Mouse (Mus musculus) intestine, embryonic 16.5 days (tissue): ENCODE results near the gene Awat1. TPM values are rescaled to one million over a fixed set of nuclear protein-coding genes. Genes with fewer than 3 reads are reported as not detected.

Source experiments
- ATAC-seq: fragments of 200-750 bp; cut with Nextera tagmentation; 2 replicates; pipeline ENCODE4 v1.8.0; 2017; ENCODE audit warnings: moderate TSS enrichment, moderate library complexity
- H3K27ac ChIP-seq: fragments of 300-500 bp; sonication (generic); 2 replicates; pipeline ENCODE4 v1.5.1; 2014; ENCODE audit warnings: mild to moderate bottlenecking, low read length
- H3K27me3 ChIP-seq: fragments of 300-500 bp; sonication (generic); replicated peaks from 2 replicates; pipeline ENCODE4 v1.6.1; 2014; ENCODE audit warnings: low read length, control low read depth, mixed read lengths; ENCODE audit not compliant: control insufficient read depth, insufficient read depth
- H3K36me3 ChIP-seq: fragments of 300-500 bp; sonication (generic); 2 replicates; pipeline ENCODE4 v1.6.1; 2014; ENCODE audit warnings: low read length, control low read depth; ENCODE audit not compliant: control insufficient read depth, insufficient read depth
- H3K4me1 ChIP-seq: fragments of 300-500 bp; sonication (generic); 2 replicates; pipeline ENCODE4 v1.6.1; 2014; ENCODE audit warnings: low read length, control low read depth, mixed read lengths; ENCODE audit not compliant: control insufficient read depth, insufficient read depth
- H3K4me2 ChIP-seq: fragments of 300-500 bp; sonication (generic); 2 replicates; pipeline ENCODE4 v1.6.1; 2014; ENCODE audit warnings: low read depth, low read length, control low read depth
- H3K4me3 ChIP-seq: fragments of 300-500 bp; sonication (generic); 2 replicates; pipeline ENCODE4 v1.5.1; 2014; ENCODE audit warnings: mild to moderate bottlenecking, low read length
- H3K9ac ChIP-seq: fragments of 300-500 bp; sonication (generic); 2 replicates; pipeline ENCODE4 v1.6.1; 2014; ENCODE audit warnings: low read depth, low read length
- H3K9me3 ChIP-seq: fragments of 300-500 bp; sonication (generic); 2 replicates; pipeline ENCODE4 v1.6.1; 2016; ENCODE audit warnings: low read length, control low read depth; ENCODE audit not compliant: control insufficient read depth
- WGBS: fragments of 180-500 bp; shearing (Covaris S2); extraction: QIAGEN DNeasy Blood & Tissue Kit; methylation state at CpG from one replicate; pipeline ENCODE4 v1.1.7; 2014; 5-methylcytosine and 5-hydroxymethylcytosine counted together
- polyA plus RNA-seq: library from polyadenylated mRNA; unstranded; fragments of >200 nt; fragmentation: Nextera tagmentation; extraction: Ambion mirVana; gene quantifications from 2 replicates; pipeline ENCODE4 v1.2.1, GENCODE M21; 2015

Gene Awat1
- polyA plus RNA-seq = not detected in 2 replicates

GRCm38 (mm10) chrX:100571951-100572350 lies at the start of gene Awat1:
Awat1 (plus strand) TSS chrX:100572251.
- Histone ChIP-seq H3K4me3 (no peak within 1 kb of the TSS), H3K9me3 (no peaks in the 10 kb centered on the region), H3K4me2 (no peak within 1 kb of the TSS), H3K27me3 (0 out of 2 replicates have a peak, but pooled peaks cover 2% of the 10 kb centered on the region), H3K27ac (no peak within 1 kb of the TSS), H3K9ac (no peak within 1 kb of the TSS), H3K36me3 (no peaks in the 10 kb centered on the region), H3K4me1 (no peaks in the 10 kb centered on the region)
- ATAC-seq = no peak
- 82% methylated on average over 1 of the region's 1 CpGs for WGBS

GRCm38 (mm10) chrX:100524471-100524870 lies 47.6 kb upstream of the Awat1 start, which contains the start of gene Dgat2l6:
Dgat2l6 (plus strand) TSS chrX:100524838.
- Histone ChIP-seq H3K36me3 (no peaks in the 10 kb centered on the region), H3K9me3 (no peaks in the 10 kb centered on the region), H3K4me2 (no peak within 1 kb of the TSS), H3K4me1 (no peaks in the 10 kb centered on the region), H3K9ac (no peak within 1 kb of the TSS), H3K27ac (no peak within 1 kb of the TSS), H3K27me3 (peaks cover 3% of the 10 kb centered on the region; the same call in 1 of the 2 replicates), H3K4me3 (no peak within 1 kb of the TSS)
- 90% methylated on average over 4 of the region's 4 CpGs for WGBS
- ATAC-seq = no peak

GRCm38 (mm10) chrX:100556026-100556425 lies 16.0 kb upstream of the Awat1 start:
- no peaks in the 10 kb centered on the region for H3K27me3 ChIP-seq
- no peak overlapping the region for H3K4me3 ChIP-seq
- WGBS = 78% methylated on average over 3 of the region's 3 CpGs
- H3K4me2 ChIP-seq = no peak overlapping the region
- ATAC-seq = no peak
- H3K4me1 ChIP-seq = no peaks in the 10 kb centered on the region
- H3K9me3 ChIP-seq = no peaks in the 10 kb centered on the region
- no peak overlapping the region for H3K27ac ChIP-seq
- H3K9ac ChIP-seq = no peak overlapping the region
- H3K36me3 ChIP-seq = no peaks in the 10 kb centered on the region

GRCm38 (mm10) chrX:100565696-100566095 lies 6.4 kb upstream of the Awat1 start:
- no peaks in the 10 kb centered on the region for H3K36me3 ChIP-seq
- no peak overlapping the region for H3K9ac ChIP-seq
- no peak overlapping the region for H3K27ac ChIP-seq
- 89% methylated on average over 3 of the region's 3 CpGs for WGBS
- no peaks in the 10 kb centered on the region for H3K27me3 ChIP-seq
- no peaks in the 10 kb centered on the region for H3K4me1 ChIP-seq
- H3K9me3 ChIP-seq = no peaks in the 10 kb centered on the region
- no peak overlapping the region for H3K4me3 ChIP-seq
- H3K4me2 ChIP-seq = no peak overlapping the region
- no peak for ATAC-seq

DNA sequence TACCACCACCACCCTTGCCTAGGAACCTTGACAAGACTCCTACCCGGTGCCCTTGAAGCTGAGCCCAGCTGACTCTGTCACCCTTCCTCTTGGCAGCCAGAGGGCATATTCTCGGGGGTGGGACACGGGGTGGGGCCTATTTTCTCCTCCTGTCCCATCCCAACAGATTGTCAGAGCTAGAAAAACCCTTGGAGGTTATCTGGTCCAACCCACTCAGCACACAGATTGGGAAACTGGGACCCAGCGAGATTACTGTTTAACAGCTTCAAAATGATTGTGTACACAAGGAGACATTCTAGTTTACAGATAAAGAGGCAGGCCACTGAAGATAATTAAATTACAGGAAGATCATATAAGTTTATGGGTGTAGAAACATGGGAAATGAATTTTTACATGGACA lies 22.7 kb downstream of the Awat1 start, which contains the start of gene P2ry4:
TSS of gene P2ry4 (minus strand) at position 79 of the 400 bp plus-strand sequence.
- H3K36me3 ChIP-seq = no peaks in the 10 kb centered on the region
- no peak within 1 kb of the TSS for H3K9ac ChIP-seq
- 44% methylated on average over 4 of the region's 4 CpGs for whole genome bisulfite sequencing
- H3K27me3 ChIP-seq = peaks cover 16% of the 10 kb centered on the region; the same call in 1 of the 2 replicates
- no peaks in the 10 kb centered on the region for H3K4me1 ChIP-seq
- H3K4me3 ChIP-seq = no peak within 1 kb of the TSS
- H3K4me2 ChIP-seq = no peak within 1 kb of the TSS
- peak; percentile 85 for ATAC-seq
- no peaks in the 10 kb centered on the region for H3K9me3 ChIP-seq
- no peak within 1 kb of the TSS for H3K27ac ChIP-seq

DNA sequence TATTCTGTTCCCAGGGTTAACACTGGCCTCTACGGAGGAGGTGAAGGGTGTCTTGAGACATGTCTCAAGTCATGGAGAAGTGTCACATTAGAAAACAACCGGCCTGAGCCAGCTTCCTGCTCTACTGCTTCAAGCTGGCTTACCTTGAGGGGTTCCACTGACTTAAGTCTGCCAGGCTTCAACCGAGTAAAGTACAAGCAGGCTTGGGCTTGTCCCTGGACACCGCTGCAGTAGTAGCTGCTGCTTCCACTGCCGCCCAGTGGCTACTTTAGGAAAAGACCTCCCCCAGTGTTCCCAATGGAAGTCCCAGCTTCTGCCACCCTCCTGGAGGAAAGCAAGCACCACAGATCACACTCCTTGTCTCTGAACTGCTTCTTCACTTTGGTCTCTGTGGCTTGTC lies 25.4 kb downstream of the Awat1 start:
- WGBS = 24% methylated on average over 5 of the region's 5 CpGs
- H3K9ac ChIP-seq = no peak overlapping the region
- H3K4me1 ChIP-seq = no peaks in the 10 kb centered on the region
- H3K9me3 ChIP-seq = no peaks in the 10 kb centered on the region
- H3K36me3 ChIP-seq = no peaks in the 10 kb centered on the region
- no peak overlapping the region for H3K4me3 ChIP-seq
- H3K27ac ChIP-seq = no peak overlapping the region
- no peak overlapping the region for H3K4me2 ChIP-seq
- ATAC-seq = peak; percentile 65
- H3K27me3 ChIP-seq = peaks cover 17% of the 10 kb centered on the region

- Histone ChIP-seq H3K4me3 (no peak overlapping the region), H3K9ac (no peak overlapping the region), H3K36me3 (no peaks in the 10 kb centered on the region), H3K9me3 (no peaks in the 10 kb centered on the region), H3K27ac (no peak overlapping the region), H3K4me1 (no peaks in the 10 kb centered on the region), H3K4me2 (no peak overlapping the region), H3K27me3 (peaks cover 8% of the 10 kb centered on the region; the same call in 1 of the 2 replicates)
- WGBS = 68% methylated on average over 4 of the region's 4 CpGs
- no peak for ATAC-seq
Observed at GRCm38 (mm10) chrX:100599755-100600154, 27.7 kb downstream of the Awat1 start.

GRCm38 (mm10) chrX:100605314-100605713 lies 33.3 kb downstream of the Awat1 start, which contains the start of gene Arr3:
Arr3 (plus strand) TSS chrX:100605497.
- H3K27me3 ChIP-seq = peaks cover 3% of the 10 kb centered on the region; the same call in 1 of the 2 replicates
- no peak within 1 kb of the TSS for H3K27ac ChIP-seq
- no peak within 1 kb of the TSS for H3K4me2 ChIP-seq
- no peaks in the 10 kb centered on the region for H3K4me1 ChIP-seq
- no peaks in the 10 kb centered on the region for H3K9me3 ChIP-seq
- 84% methylated on average over 1 of the region's 1 CpGs for WGBS
- no peak within 1 kb of the TSS for H3K9ac ChIP-seq
- no peaks in the 10 kb centered on the region for H3K36me3 ChIP-seq
- ATAC-seq = no peak
- no peak within 1 kb of the TSS for H3K4me3 ChIP-seq

- Histone ChIP-seq H3K9ac (no peak overlapping the region), H3K27ac (no peak overlapping the region), H3K9me3 (no peaks in the 10 kb centered on the region), H3K4me3 (no peak overlapping the region), H3K4me2 (no peak overlapping the region), H3K36me3 (no peaks in the 10 kb centered on the region), H3K4me1 (no peaks in the 10 kb centered on the region), H3K27me3 (no peaks in the 10 kb centered on the region; the same call in 1 of the 2 replicates)
- WGBS = 49% methylated on average over 3 of the region's 3 CpGs
- ATAC-seq = peak; percentile 74
Observed at GRCm38 (mm10) chrX:100618488-100618887, 46.4 kb downstream of the Awat1 start.

GRCm38 (mm10) chrX:100621366-100621765 lies 49.3 kb downstream of the Awat1 start:
- H3K9ac ChIP-seq = no peak overlapping the region
- H3K4me3 ChIP-seq = no peak overlapping the region
- no peak overlapping the region for H3K4me2 ChIP-seq
- no peaks in the 10 kb centered on the region for H3K36me3 ChIP-seq
- no peak for ATAC-seq
- no peak overlapping the region for H3K27ac ChIP-seq
- no peaks in the 10 kb centered on the region for H3K4me1 ChIP-seq
- H3K27me3 ChIP-seq = no peaks in the 10 kb centered on the region; the same call in 1 of the 2 replicates
- H3K9me3 ChIP-seq = no peaks in the 10 kb centered on the region
- WGBS = 74% methylated on average over 2 of the region's 2 CpGs
